Mouse (Mus musculus) cerebellum, adult 11-12 months (tissue): Measurements from ENCODE around the gene Pik3c2g.

Source experiments
- DNase-seq: peaks from one replicate; pipeline ENCODE4 v3.0.0; 2022

Gene Pik3c2g

DNA sequence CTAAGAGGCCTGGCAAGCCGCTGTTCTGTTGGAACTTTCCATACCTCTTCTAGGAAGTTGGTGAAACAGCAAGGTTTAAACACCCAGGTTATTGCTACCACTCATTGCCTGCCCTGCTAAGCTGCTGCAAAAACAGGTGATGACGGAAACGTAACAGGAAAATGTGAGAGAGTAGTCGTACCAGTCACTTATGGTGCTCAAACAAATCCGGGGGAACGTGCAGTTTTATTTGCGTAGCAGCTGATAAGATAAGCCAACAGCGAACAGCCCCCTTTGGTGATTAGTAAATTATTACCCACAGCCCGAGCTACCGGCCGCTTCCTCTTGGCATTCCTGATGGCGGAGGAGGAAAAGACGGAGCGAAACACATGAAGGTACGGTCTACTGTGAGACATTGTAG is at the start of gene Pik3c2g:
Gene Pik3c2g (plus strand): TSS at position 330 of the 400 bp plus-strand sequence.
- no peak for DNase-seq

DNA sequence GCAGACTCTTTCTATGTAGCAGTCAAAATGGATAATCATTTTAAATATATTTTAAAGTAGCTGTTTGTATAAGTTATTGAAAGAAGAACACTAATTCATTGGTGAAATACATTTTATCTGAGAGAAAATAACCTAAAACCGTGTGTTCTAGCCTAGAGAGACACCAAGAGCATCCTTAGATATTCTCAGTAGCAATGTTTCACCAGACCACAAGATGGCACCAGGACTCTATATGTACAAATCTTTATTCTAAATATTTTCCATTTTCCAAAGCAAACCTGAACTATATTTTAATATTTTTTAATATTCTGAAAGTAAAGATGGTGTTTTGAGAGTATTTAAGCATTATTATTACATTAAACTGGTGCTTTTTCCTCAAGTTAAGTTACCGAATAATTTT is 48.6 kb upstream of the Pik3c2g start:
- DNase-seq, result no peak

DNA sequence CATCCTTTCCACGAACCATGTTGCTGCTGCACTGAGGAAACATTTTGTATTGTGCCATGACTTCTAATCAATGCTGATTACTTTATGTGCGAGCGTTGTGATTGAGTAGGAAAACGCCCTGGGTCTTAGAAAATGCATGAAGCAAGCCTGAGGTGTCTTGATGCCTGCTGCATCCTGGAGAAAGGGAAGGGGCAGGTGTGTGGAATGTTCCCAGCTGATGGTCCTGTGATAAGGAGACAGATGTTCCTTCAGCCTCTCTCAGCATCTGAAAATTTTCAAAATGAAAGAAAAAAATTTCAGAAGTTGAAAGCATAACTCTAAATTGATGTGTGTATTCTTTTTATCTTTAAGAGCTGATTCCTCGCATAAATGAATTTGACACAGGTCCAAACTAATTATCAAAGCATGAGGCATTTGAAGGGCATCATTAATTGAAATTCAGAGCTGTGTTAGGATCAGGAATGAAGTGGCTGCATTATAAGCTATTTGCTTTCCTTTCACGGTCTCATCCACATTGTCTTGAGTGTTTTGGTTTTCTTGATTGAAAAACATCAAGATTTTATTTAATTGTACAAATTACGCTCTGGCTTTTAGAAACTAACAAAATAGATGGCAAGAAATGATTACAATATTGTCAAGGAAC is 31.4 kb upstream of the Pik3c2g start:
- no peak for DNase-seq

DNA sequence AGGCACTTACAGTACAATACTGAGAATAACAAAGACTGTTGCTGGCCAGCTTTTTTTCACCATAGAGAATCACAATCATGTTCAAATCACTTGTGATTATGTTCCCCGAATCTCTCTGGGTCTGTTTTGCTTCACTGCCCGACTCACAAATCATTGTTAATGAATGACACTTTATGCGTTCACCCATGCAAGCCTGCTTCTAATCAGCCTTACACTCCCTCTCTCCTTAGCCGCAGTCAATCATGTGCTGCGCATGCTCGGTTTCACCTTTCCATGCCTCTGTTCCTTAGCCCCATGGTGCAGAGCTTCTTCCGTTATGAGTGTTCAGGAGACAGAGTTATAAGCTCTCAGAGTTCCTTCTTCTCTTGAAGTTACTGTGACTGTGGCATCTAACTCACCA is 17.8 kb upstream of the Pik3c2g start:
- no peak for DNase-seq

DNA sequence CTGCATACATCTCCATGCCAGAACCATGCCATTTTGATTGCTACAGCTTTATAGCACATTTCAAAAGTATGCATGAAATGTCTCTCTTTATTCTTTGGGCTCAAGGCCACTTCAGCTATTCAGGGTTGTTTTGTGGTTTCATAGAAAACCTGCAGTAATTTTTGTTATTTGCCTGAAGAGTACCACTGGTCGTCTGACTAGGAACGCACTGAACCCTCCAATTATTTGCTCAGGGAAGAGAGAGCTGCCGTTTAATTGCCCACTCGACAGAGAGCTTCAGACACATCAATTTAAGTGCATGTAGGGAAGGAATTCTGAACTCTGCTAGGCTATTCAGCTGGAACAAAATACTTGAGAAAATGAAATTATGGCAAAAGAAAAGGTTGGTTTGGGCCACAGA is 11.2 kb upstream of the Pik3c2g start:
- DNase-seq, result no peak

DNA sequence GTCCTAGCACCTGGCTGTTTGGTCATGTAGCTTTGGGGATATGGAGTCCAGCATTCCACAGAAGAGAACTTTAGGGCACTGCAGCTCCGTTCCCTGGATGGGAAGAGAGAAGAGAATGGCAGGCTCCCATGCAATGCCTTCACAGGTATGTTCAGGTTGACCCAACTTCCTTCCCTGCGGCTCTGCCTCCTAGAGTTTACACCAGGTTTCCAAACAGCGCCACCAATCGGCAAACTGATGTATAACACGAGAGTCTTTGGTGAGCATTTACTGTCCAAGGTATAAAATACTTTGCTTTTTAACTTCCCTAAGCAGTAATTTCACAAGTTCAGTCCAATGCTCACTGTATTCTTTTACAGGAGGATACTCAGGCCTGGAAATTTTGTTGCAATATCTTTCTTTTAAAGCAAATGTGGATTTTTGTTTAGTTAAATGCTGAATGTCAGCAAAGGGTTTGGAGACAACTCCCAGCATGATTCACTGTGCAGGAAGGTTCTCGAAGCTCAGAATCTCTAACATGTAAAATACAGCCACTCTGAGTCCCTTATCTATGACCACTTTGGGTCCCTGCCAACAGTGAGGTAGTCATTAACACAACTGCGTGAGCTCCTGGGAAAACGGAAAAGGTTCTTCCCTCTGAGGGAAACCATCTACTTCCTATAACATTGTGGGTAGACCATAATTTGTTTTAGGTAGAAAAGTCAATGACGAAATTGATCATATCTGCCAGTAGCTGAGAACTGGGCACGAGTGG is 10.6 kb upstream of the Pik3c2g start:
- no peak for DNase-seq

DNA sequence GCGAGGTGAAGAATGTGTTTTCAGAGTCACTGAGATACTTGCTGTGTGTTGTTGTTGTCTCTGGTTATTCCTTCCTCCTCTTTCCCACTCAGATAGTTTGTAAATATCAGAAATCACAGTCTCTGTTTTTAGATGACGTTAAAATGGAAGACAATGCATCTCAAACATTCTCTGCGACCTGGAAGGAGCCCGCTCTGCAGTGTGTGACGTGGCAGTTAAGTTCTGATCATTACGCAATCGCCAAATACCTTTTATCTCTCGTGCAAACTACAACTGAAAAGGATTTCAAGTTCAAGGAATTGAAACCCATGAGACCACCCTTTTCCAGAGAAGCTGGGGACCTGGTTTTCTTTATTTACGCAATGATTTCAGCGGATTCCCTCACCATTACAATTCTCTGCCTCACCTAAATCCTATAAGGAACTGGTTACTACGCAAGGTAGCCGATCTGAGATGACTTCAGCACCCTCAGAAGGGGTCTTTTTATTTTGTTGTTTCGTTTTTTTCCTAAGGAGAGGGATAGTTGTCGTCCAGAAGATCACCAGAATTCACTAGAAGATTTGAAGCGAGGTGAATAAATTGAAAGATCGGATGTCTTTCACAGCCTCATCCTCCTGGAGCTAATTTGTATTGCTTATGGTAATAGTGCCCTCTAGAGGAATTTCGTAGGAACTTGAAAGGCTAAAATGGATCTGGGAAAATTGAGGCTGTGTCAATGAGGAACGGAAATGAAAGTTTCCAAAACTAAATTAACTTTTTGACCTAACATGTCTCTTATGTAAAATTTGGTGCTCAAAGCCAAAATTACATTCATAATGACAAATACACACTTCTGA is 9.8 kb upstream of the Pik3c2g start:
- no peak for DNase-seq

DNA sequence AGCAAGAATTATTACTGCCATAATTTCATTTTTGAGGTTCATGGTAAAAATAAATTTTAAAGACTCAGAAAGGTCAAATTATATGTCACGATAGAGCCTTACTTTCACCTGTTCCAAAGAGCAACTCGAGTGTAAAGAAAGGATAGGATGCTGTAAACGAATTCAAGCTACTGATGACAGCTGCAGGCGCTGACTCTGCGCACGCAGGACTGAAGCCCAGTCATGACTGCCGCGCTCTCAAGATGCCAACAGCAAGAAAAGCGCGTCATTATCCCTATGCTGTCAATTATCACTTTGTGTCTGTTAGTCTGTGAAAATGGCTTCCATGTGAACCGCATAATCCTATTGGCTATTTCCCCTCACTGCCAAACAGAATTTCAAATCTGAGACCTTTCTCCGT is 457 bp downstream of the Pik3c2g start:
- no peak for DNase-seq

DNA sequence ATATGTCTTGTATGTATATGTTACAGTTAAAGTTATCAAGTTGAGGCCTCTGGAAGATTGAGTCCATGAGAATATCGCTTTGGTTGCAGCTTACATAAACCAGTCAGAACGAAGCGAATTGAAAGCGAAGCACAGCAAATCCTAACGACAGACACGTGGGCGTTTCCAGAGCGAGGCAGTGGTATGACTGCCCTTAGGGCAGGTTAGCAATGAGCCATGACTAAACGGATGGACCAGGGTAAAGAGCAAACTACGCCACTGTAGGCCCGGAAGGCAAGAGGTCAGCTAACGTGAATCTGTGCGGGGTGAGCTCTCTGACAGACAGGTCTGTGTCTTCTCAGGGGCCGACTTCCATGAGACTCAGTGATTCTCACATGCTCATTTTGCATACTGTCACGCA is 1.4 kb downstream of the Pik3c2g start:
- no peak for DNase-seq

DNA sequence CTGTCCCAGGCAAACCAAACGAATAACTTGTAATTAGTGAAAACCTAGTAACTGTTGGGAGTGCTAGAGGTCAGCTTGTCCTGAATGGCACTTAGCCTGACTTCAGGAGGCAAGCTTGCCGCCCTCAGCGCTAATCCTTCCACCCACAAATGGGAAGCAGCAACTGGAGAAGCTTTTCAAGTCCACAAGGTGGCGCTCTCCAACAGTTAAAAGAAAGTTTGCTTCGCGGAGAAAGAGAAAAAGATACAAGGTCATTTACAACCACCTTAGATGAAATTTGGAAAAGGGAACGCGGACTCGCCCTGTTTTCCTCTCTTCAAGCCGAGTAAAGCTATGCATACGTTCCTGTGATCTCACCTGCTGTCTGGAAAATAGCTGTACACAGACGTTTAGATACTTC is 2.3 kb downstream of the Pik3c2g start:
- peak; percentile 6 for DNase-seq

DNA sequence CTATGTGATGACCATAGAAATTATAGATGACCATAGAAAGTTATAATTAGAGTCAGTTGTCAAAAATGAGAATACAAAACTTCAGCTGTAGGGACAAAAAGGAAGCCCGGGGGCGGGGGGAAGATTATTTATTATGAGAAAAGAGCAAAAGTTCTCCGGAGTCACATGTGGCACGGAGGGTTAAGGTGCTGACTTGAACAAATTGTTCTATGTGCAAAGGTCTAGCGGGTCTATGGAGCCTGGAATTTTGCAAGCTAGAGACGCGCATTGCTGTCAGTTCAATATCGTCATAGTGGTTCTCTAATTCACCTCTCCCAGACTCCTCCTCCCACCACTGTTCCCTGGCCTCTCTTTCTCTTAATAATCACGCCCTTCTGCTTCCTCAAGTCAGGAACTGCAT is 2.8 kb downstream of the Pik3c2g start:
- no peak for DNase-seq

DNA sequence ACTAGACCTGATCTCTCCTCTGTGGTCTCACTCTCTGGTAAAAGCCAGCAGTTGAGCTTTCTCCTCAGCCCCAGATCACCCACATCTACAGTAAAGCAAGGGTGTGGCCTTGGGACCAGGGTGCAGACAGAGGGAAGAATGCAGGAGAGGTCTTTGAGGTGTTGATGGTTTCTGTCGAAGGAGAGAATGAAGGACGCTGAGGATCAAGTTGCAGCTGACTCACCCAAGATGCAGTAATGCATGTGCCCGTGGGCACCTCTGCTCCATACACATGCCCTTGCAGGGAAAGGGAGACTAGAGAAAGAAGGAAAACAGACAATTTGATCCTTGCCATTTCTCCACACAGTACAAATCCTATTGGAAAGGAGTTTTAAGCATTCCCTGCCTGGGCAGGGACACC is 5.1 kb downstream of the Pik3c2g start:
- DNase-seq, result no peak

DNA sequence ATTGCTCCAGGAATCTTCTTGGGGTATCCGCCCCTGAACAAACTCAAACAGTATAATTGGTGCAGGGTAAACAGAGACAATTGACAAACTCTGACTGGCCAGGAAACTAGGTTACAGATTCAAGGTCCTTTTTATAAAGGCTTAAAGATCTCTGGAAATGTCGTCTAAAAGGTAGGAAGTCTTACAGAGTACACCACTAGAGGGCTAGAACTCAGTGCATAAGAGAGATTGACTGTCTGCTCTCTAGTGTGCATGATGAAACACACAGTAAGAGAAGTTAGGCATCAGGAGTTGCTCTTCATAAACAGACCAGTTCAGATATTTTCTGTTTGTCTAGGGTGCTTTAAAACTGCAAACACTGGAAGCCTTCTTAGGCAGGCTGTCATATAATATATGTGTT is 9.4 kb downstream of the Pik3c2g start:
- no peak for DNase-seq

DNA sequence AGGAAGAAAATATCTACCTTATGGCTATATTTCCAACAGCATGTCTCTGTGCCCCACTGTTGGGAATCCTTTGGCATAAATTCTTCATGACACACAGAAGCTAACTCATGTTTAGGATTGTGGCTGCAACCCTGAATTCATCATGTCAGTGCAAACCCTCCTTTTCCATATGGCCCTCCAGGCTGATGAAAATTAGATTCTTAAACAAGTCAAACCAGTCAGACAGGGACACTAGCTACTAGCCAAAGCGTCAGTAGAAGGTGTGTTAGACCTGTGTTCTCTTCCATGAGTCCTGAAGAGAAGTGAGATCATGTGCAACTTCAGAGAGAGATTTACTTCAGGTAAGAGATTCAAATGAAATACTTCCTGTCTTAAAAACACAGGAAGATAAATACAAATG is 12.2 kb downstream of the Pik3c2g start:
- no peak for DNase-seq

DNA sequence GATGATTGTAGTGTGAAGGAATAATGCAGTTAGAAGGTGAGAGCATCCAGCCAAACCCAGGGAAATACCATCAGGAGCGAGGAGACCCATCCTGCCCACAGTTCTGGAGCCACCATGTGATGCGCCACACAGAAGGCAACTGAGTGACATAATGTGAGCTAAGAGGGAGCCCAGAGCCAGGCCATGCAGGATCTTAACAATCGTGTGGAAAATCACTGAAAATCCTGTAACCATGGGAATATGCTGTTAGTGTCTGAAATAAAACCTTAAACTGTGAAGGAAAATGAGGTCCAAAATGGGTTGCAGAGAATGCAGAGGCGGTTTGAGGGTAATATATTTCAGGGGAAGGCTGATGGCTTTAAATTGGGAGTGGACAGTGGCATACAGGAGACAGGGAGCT is 31.8 kb downstream of the Pik3c2g start:
- DNase-seq, result no peak

DNA sequence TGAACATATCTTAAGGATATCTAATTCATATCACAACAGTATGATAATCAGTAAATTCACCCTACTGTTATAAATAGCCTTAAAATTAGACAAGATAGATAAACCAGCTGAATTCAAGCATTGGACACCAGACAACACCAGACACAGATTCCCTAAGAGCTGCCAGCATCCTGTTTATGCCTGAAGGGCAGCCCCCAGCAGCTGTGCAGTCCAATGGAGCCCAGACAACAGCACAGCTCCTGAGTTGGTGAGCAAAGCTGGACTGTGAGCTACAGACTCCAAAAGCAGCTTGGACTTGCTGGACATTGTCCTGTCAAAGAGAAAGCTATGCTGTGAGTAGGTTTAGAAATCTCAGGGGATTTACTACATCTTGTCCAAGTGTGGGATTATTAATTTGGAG is 37.7 kb downstream of the Pik3c2g start:
- DNase-seq, result no peak

DNA sequence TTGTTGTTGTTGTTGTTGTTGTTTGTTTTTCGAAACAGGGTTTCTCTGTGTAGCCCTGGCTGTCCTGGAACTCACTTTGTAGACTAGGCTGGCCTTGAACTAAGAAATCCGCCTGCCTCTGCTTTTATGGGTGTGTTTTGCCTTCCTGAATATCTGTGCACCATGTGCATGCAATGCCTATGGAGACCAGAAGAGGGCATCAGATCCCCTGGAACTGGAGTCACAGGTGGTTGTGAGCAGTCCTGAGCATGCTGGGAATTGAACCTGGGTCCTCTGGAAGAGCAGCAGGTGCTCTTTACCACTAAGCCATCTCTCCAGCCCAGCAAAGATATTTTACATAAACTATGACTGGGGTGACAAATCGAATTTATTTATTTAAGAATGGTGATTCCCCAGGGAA is 47.5 kb downstream of the Pik3c2g start:
- DNase-seq, result no peak

DNA sequence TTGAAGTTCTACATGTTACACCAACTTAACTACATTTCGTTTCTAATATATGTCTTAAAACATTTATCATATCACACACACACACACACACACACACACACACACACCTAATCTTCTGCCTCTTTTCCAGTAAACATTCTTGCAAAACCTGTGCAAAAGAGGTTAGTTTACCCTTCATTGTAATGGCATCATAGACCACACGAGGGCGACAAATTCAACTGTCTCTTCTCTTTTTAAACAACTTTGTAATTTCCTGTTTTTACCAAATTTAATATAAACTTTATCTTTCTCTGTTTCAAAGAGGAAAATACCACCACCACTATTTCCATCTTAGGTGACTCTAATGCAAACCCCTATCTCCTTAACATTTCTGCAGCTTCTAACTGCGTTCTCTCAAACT is 68.4 kb downstream of the Pik3c2g start:
- DNase-seq, result no peak

DNA sequence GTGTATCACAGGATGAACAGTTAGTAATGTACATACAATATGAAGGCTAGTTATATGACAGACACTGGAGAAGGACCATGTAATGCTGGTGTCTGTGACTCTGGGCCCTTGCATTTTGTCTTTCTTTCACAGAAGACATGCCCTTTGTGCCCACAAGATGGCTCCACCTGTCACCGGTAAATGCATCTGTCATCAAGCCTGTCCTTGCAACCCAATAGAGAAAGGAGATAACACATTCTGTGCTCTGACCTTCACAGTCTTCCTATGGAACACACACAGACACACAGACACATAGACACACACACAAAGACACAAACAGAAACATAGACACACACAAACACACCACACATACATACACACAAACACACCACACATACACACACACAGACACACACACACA is 75.4 kb downstream of the Pik3c2g start:
- no peak for DNase-seq

DNA sequence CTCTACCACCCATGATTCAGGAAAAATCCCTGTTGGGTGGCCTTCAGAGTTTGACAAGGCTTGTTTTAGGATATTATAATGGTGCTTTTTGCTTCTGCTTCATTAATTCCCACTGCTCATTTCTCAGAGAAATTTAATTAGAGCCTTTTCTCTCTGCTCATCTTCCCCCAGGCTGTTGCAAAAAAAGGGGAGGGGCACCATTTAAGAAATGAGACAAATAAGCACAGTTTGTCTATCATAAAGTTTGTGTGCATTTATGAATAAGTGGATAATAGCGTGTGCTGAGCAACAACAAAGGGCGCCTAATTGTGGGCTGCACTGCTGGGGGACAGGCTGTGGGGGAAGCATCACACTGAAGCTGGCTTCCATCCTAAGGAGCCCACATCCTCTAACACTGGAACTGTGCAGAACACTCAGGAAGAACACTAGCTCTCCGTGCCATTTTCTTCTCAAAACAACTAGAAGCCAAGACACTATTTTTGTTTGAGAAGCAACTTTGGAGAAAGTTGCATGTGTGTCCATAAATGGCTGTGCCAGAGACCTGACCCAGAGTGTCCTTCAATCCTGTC is 131.5 kb downstream of the Pik3c2g start:
- no peak for DNase-seq

DNA sequence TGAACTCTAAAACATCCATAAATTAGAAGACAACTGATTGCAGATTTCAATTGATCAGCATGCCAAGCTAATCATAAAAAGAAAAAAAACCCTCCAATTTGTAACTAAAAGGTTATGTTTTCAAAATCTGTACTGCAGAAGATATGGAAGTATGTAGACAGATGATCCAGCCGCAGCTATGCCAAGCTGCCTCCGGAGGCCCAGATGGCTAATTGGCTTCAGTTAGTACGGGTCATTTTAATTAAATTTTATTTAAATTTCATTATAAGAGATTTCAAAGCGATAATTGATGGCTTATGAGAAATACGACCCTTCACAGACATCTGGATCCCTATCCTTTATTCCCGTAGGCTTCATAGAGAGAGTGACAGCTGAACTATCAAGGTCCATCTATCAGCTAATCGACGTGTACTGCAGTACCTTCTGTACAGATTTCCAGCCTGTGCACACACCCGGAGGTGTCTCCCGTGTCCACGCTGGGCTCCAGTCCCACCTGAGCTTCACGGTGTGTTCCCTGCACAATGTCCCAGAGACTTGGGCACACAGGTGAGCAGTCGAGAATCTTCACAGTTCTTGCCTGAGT is 132.7 kb downstream of the Pik3c2g start:
- DNase-seq, result no peak

DNA sequence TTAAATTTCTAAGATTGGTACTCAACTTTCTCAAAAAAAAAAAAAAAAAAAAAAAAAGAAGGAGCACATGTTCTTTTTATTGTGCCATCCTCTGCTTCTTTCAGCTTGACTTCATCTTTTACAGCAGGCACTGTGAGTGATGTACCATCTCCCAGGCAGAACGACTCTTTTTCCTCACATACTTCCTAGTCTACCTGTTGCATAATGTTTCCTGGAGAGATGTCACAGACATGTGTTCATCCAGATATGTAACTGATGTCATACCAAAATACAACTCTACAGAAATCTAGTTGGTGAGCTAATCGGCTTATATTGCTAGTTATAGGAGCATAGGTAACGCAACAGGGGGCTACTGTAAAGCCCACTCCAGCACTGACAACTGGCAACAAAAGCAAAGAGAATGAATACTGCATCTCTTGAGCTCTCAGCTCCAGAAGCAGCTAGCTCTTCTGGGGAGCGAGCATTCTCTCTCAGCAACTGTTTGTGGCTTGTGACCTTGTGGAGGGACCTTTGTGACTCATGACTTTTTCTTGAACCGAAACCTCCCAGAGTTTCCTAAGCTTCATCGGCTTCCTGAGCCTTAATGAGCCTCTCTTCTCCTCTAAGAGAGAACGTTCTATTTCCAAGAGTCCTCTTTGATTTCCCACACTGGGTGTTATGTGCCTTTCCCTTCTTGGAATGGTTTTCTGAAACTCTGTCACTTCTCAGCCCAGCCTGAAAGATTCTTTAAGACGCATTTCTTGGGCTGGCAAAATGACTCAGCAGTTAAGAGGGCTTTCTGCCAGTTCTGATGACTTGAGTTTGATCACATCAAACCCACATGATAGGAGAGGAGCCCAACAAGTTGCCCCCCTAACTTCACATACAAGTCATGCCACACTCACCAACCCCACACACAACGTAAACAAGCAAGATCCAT is 148.9 kb downstream of the Pik3c2g start:
- no peak for DNase-seq
